Mouse (Mus musculus) G1E (cell line): ENCODE measurements around the gene N4bp2l2.

Experiments used
- CTCF ChIP-seq: IDR thresholded peaks from 2 replicates; pipeline ENCODE4 v1.5.1; 2012; ENCODE audit warnings: low read depth, low read length, inconsistent platforms, mixed read lengths
- GATA1 ChIP-seq: IDR thresholded peaks from 2 replicates; pipeline ENCODE4 v1.6.1; 2012; ENCODE audit warnings: borderline replicate concordance, low read length, inconsistent platforms, mixed read lengths
- GATA2 ChIP-seq: IDR thresholded peaks from 2 replicates; pipeline ENCODE4 v1.6.1; 2012; ENCODE audit warnings: low read depth, low read length, inconsistent platforms, borderline replicate concordance
- TAL1 ChIP-seq: conservative IDR thresholded peaks from 2 replicates; pipeline ENCODE4 v1.6.1; 2012; ENCODE audit warnings: low read depth, low read length, inconsistent platforms, mixed read lengths

DNA sequence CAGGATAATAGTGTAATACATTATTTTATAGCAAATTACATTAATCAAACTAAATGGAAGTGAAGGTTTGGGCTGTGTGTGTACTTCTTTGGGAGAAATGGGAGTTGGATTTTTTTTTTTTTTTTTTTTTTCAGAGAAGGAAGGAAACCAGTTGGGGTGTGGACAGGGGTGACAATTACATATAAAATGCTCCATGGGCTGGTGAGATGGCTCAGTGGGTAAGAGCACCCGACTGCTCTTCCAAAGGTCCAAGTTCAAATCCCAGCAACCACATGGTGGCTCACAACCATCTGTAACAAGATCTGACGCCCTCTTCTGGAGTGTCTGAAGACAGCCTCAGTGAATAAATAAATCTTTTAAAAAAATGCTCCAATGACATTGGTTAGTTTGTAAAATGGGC is 13.4 kb downstream of the N4bp2l2 start:
- TF ChIP-seq CTCF (no peak), GATA1 (no peak), TAL1 (no peak), GATA2 (no peak)
